Mouse (Mus musculus) kidney, adult 10 weeks (tissue): ENCODE measurements around the gene Gabrb1. TPM values are rescaled to one million over a fixed set of nuclear protein-coding genes. Genes with fewer than 3 reads are reported as not detected.

Source experiments
- polyA plus RNA-seq: library from polyadenylated mRNA; stranded (reverse); fragments of 350-450 nt; fragmentation: Illumina TruSeq; extraction: RNeasy Lipid Tissue Mini Kit (QIAGEN cat#74804); gene quantifications from one replicate; pipeline ENCODE4 v1.2.3, GENCODE M21; 2014; ENCODE audit warnings: low read depth, low replicate concordance

Gene Gabrb1
- polyA plus RNA-seq, result 0.57 TPM

GRCm38 (mm10) chr5:71657482-71658114 is at the start of gene Gabrb1:
TSS of gene Gabrb1 (plus strand) at chr5:71658113.

DNA sequence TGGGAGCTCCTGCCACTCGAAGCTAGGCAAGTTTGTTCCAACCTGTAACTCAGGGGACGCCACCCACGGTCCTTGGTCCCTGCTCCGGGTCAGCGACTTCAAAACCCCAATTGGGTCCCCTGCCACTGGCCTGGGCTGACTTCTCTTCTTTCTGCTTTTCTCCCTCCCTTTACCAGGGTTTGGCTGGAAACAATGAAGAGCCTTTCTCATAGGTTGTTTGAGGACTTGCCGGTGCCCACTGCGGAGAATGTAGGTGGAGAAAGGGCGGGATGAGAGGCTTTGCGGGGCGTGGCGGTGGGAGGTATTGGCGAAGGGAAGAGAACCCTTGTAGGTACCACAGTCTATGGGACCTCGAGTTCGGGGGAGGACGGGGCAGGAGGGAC is 193 bp downstream of the Gabrb1 start, which contains the start of gene Gabra4:
TSS of gene Gabra4 (minus strand) at position 194 of the 383 bp plus-strand sequence.

GRCm38 (mm10) chr5:72167594-72168284 is 509.8 kb downstream of the Gabrb1 start, which contains the start of gene Commd8:
TSS of gene Commd8 (minus strand) at chr5:72168189.

Other genes starting within 250 kb of the Gabrb1 start
- gene Cox7b2, start 109.9 kb upstream of the Gabrb1 start, polyA plus RNA-seq, result not detected
- 2.1 TPM for gene Gabra4, start 195 bp downstream of the Gabrb1 start, polyA plus RNA-seq